9 mouse cellular contexts compared by ENCODE assay signal in genomic region chr4:134583513-134583912, GRCm38 (mm10). TPM values are rescaled to one million over a fixed set of nuclear protein-coding genes. Genes with fewer than 3 reads are reported as not detected.
DNase-seq lines count a peak whose midpoint lies in the region; ATAC-seq and TF ChIP-seq lines count a peak whose summit lies in the region.
"Had no signal": no experiment of that assay in that cellular context is flagged by ENCODE, and none has a peak within 500 bp of the region (broad histone marks: within the 10 kb centered on the region; RNA-seq: fewer than 3 reads in every experiment).

No protein-coding gene starts in this region.

- TF ChIP-seq EP300 in MEL (IDR thresholded peaks at IDR 0.05; ENCODE audit: low read depth in 1 of 2, low read length in 2 of 2), result no peak

- no peak for TF ChIP-seq POLR2A in MEL (IDR thresholded peaks at IDR 0.05; ENCODE audit: control insufficient read depth in 1 of 2, insufficient read depth in 1 of 2, low read depth in 1 of 2, low read length in 2 of 2, poor library complexity in 1 of 2)

- peaks cover 12% of the 10 kb centered on the region; the same call in 1 of the 2 replicates for H3K4me1 ChIP-seq in kidney, postnatal 0 days (replicated peaks; ENCODE audit: insufficient read depth, low read length)
- peaks cover 0 to 8% of the 10 kb centered on the region in 2 experiments; a peak in 2 of 4 replicates for H3K4me1 ChIP-seq in MEL (ENCODE audit: control insufficient read depth in 1 of 2, insufficient read depth in 2 of 2, low read length in 2 of 2)

- WGBS in kidney, postnatal 0 days, result 47% methylated on average over 3 of the region's 3 CpGs

- H3K9me3 ChIP-seq in kidney, postnatal 0 days (replicated peaks; ENCODE audit: low read length), result no peaks in the 10 kb centered on the region
- no peaks in the 10 kb centered on the region for H3K9me3 ChIP-seq in MEL (replicated peaks; ENCODE audit: insufficient read depth, low read length)

- TF ChIP-seq CTCF in kidney, postnatal 0 days (IDR thresholded peaks at IDR 0.05; ENCODE audit: low read depth), result peak; percentile 70
- TF ChIP-seq CTCF in MEL (IDR thresholded peaks at IDR 0.05 in 2 of 3, conservative IDR thresholded peaks at IDR 0.05 in 1 of 3; ENCODE audit: control insufficient read depth in 1 of 3, insufficient read depth in 1 of 3, low read depth in 2 of 3, low read length in 3 of 3, poor library complexity in 1 of 3, severe bottlenecking in 1 of 3), result peak; percentile 29 to 43 (median 32); a peak in 5 of 6 replicates

- no peak for TF ChIP-seq RAD21 in MEL (IDR thresholded peaks at IDR 0.05; ENCODE audit: low read depth, low read length)

- H3K27me3 ChIP-seq in kidney, postnatal 0 days (ENCODE audit: insufficient read depth, low read length), result no peaks in the 10 kb centered on the region
- H3K27me3 ChIP-seq in MEL (ENCODE audit: control insufficient read depth in 1 of 2, insufficient read depth in 2 of 2, low read length in 2 of 2), result no peaks in the 10 kb centered on the region

- no peak for ATAC-seq in kidney, postnatal 0 days (replicated peaks; ENCODE audit: low FRiP score, low read depth)
- 0 out of 2 replicates have a peak, but pooled peaks have one; percentile 37 for ATAC-seq in erythroblast, adult 5-6 weeks (replicated peaks; ENCODE audit: low FRiP score, poor library complexity, severe bottlenecking)
- peak; percentile 37; the same call in 1 of the 2 replicates for ATAC-seq in neutrophil, adult 5-6 weeks (ENCODE audit: extremely low read depth, insufficient number of reproducible peaks, low FRiP score, poor library complexity, severe bottlenecking)
- no peak for ATAC-seq in inflammation-experienced regulatory T-cells, adult 6 months

- peak; percentile 27 for DNase-seq in kidney, postnatal 0 days (ENCODE audit: low spot score)
- DNase-seq in kidney, adult 11 months, result no peak
- DNase-seq in MEL (ENCODE audit: low read depth, low spot score), result no peak
- DNase-seq in right cerebral cortex, adult 2 months (ENCODE audit: low spot score in 2 of 2), result no peak
- DNase-seq in cerebellum, postnatal 4 days (ENCODE audit: low spot score in 2 of 2), result no peak

- no peak overlapping the region for H3K9ac ChIP-seq in kidney, postnatal 0 days (ENCODE audit: low read depth, low read length)
- H3K9ac ChIP-seq in MEL (ENCODE audit: control insufficient read depth, low read depth, low read length, poor library complexity, severe bottlenecking), result no peak overlapping the region

- H3K4me2 ChIP-seq in kidney, postnatal 0 days (ENCODE audit: low read length), result no peak overlapping the region

- H3K79me2 ChIP-seq in MEL (ENCODE audit: control insufficient read depth, insufficient read depth, low read length, poor library complexity), result no peaks in the 10 kb centered on the region

- H3K36me3 ChIP-seq in kidney, postnatal 0 days (ENCODE audit: insufficient read depth, low read length), result no peaks in the 10 kb centered on the region
- no peaks in the 10 kb centered on the region; a peak in 1 of 4 replicates for H3K36me3 ChIP-seq in MEL (ENCODE audit: control insufficient read depth in 1 of 2, insufficient read depth in 2 of 2, low read length in 2 of 2)

- H3K4me3 ChIP-seq in kidney, postnatal 0 days (replicated peaks; ENCODE audit: low read depth, low read length), result no peak overlapping the region
- H3K4me3 ChIP-seq in MEL (ENCODE audit: control insufficient read depth in 1 of 2, insufficient read depth in 1 of 2, low read depth in 2 of 2, low read length in 2 of 2), result no peak overlapping the region

- H3K27ac ChIP-seq in kidney, postnatal 0 days, result no peak overlapping the region
- no peak overlapping the region for H3K27ac ChIP-seq in MEL (ENCODE audit: control insufficient read depth, low read depth, low read length)
- H3K27ac ChIP-seq: macrophage had no signal

TF ChIP-seq in MEL, 35 proteins besides CTCF, POLR2A, EP300 and RAD21:
- peak; percentile 50 for TF ChIP-seq SMC3 (IDR thresholded peaks at IDR 0.05; ENCODE audit: low read depth, low read length)
- TF ChIP-seq POLR2AphosphoS2 (IDR thresholded peaks at IDR 0.05; ENCODE audit: low read length), result no peak
- no peak for TF ChIP-seq POLR2AphosphoS5 (IDR thresholded peaks at IDR 0.05; ENCODE audit: borderline replicate concordance, low read depth, low read length)
- no peak for TF ChIP-seq ZKSCAN1 (IDR thresholded peaks at IDR 0.05; ENCODE audit: low read depth, low read length)
- TF ChIP-seq USF2 (IDR thresholded peaks at IDR 0.05; ENCODE audit: borderline replicate concordance in 1 of 2, insufficient read depth in 1 of 2, low read depth in 1 of 2, low read length in 2 of 2), result no peak

RNA-seq across cellular contexts. Expression of gene Selenon, which starts 31.5 kb away (rescaled TPM):
- 13.9 and 27.9 TPM in 2 replicates for polyA plus RNA-seq in kidney, postnatal 0 days (2015; fragmentation: Nextera tagmentation; extraction: Ambion mirVana)
- 2.2 and 2.9 TPM in 2 replicates for total RNA-seq in MEL (2012; rRNA removed)
- 10 to 100 TPM in 1 of 2 experiments, not detected in 1; 16.3 TPM for polyA plus RNA-seq in MEL (2012; ENCODE audit: insufficient read depth in 1 of 2, insufficient read length in 2 of 2, low read depth in 1 of 2, low replicate concordance in 2 of 2, missing spikeins in 1 of 2)
- 6.3 and 7.9 TPM in 2 replicates for total RNA-seq in erythroblast, adult 5-6 weeks (2015; ENCODE audit: low replicate concordance)
- 1.4 and 2.9 TPM in 2 replicates for total RNA-seq in erythroblast, adult 5-6 weeks (2017; ENCODE audit: low replicate concordance)
- total RNA-seq in neutrophil, adult 5-6 weeks (2017), result 44.2 and 44.3 TPM in 2 replicates
- polyA plus RNA-seq in inflammation-experienced regulatory T-cells, adult 6 months (2017; shearing (Covaris generic)), result under 1 TPM; 0.44 to 0.63 (median 0.63) TPM

RNA-seq across cellular contexts. Expression of gene Mtfr1l, which starts 48.3 kb away (rescaled TPM):
- 137 and 141 TPM in 2 replicates for polyA plus RNA-seq in kidney, postnatal 0 days (2015; fragmentation: Nextera tagmentation; extraction: Ambion mirVana)
- 44.3 and 52.0 TPM in 2 replicates for total RNA-seq in MEL (2012; rRNA removed)
- 10 to 100 TPM in 1 of 2 experiments, not detected in 1; 88.3 TPM for polyA plus RNA-seq in MEL (2012; ENCODE audit: insufficient read depth in 1 of 2, insufficient read length in 2 of 2, low read depth in 1 of 2, low replicate concordance in 2 of 2, missing spikeins in 1 of 2)
- total RNA-seq in erythroblast, adult 5-6 weeks (2015; ENCODE audit: low replicate concordance), result 7.9 and 20.3 TPM in 2 replicates
- 7.9 and 8.3 TPM in 2 replicates for total RNA-seq in erythroblast, adult 5-6 weeks (2017; ENCODE audit: low replicate concordance)
- 37.7 and 39.2 TPM in 2 replicates for total RNA-seq in neutrophil, adult 5-6 weeks (2017)
- polyA plus RNA-seq in inflammation-experienced regulatory T-cells, adult 6 months (2017; shearing (Covaris generic)), result 100 to 1,000 TPM in 1 of 3 experiments, 10 to 100 TPM in 2; 64.7 to 110 (median 89.2) TPM

Comparison
In these comparisons a context has a peak if more than half of its experiments do, and no peak if none do; other contexts are left out.
1. ATAC-seq: peak in erythroblast, adult 5-6 weeks (single experiment) and neutrophil, adult 5-6 weeks (single experiment); none in kidney, postnatal 0 days (single experiment) and inflammation-experienced regulatory T-cells, adult 6 months (single experiment).